Mouse (Mus musculus) spleen, adult 2 months (tissue): ENCODE data around the gene Duoxa1.

Source experiments
- CTCF ChIP-seq: fragments of 200-500 bp; IDR thresholded peaks from 2 replicates; pipeline ENCODE4 v1.5.1; 2011; ENCODE audit warnings: mild to moderate bottlenecking, inconsistent platforms; ENCODE audit not compliant: insufficient read depth, insufficient read length, insufficient replicate concordance; ENCODE audit errors: extremely low read depth
- POLR2A ChIP-seq: fragments of 200-500 bp; IDR thresholded peaks from 2 replicates; pipeline ENCODE4 v1.6.1; 2011; ENCODE audit warnings: low read depth, low read length, inconsistent platforms

DNA sequence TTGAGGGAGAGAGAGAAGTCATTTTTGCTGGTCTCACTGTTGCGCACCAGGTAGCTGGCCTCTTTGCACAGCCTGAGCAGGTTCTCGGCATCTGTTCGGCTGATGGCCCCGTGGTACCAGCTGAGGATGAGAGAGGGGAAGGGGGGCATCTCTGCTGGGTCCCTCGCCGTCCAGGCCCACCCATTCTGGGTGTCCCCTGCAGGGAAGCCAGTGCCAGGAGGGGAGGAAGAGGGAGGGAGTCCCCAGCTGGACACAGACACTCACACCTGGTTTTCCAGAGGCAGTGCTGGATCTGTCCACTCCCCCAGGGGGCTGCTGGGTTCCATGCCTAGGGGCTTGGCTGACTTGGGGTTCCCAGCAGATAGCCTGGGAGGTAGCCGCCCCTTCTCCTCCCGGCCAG lies 40.2 kb upstream of the Duoxa1 start:
- no peak for TF ChIP-seq CTCF
- no peak for TF ChIP-seq POLR2A
